Mouse (Mus musculus) kidney, adult 2 months (tissue): Measurements from ENCODE around the gene Opn5.

Experiments used
- CTCF ChIP-seq: fragments of 200-500 bp; conservative IDR thresholded peaks from 2 replicates; pipeline ENCODE4 v1.5.1; 2011; ENCODE audit warnings: low read depth, mild to moderate bottlenecking, control low read depth, low read length, moderate library complexity, mixed read lengths; ENCODE audit not compliant: insufficient read depth, insufficient read length
- POLR2A ChIP-seq: fragments of 200-500 bp; IDR thresholded peaks from one replicate; pipeline ENCODE4 v1.6.1; 2011; ENCODE audit warnings: low read depth, low read length, control low read depth

- TF ChIP-seq POLR2A: no peak
- TF ChIP-seq CTCF: no peak
Observed at GRCm38 (mm10) chr17:42630206-42630605, 19.0 kb upstream of the Opn5 start.
